Mouse (Mus musculus) 3134 (cell line): ENCODE measurements around the gene Frmpd2.

Source experiments
- DNase-seq: peaks from one replicate; pipeline ENCODE4 v3.0.0-alpha.2; 2011; ENCODE audit warnings: low spot score; ENCODE audit not compliant: insufficient read length; ENCODE audit errors: extremely low read depth

The Frmpd2 gene

DNA sequence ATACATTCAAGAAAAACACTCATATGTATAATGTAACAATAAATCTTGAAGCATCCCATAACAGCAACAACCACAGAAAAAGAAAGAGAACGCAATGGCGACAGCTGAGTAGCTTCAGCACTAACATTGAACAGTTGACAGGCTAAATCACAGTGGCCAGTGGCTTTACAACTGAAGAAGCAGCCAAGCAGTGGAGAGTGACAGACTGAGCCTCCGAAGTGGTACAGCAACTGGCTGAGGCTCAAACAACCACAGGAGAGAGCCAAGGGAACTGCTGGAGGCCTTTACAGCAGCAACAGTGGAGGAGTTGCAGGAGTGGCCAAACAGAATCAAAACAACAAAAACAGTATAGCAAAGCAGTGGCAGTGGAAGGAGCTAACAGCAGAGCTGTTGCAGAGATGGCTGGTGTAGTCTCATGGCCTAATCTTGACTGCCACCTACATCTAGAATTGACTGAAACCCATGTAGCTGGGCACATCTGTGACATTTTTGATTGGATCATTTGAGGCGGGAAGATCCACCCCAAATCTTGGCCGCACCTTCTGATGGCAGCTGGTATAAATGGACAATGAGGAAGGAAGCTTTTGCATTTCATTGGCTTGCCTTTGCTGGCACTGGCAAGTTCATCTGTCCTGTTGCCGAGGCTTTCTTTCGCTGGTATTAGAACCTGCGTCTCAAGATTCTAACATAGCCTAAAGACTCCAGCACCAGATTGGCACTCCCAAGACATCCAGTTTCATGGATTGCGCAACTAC is 127.1 kb downstream of the Frmpd2 start:
- DNase-seq = no peak

DNA sequence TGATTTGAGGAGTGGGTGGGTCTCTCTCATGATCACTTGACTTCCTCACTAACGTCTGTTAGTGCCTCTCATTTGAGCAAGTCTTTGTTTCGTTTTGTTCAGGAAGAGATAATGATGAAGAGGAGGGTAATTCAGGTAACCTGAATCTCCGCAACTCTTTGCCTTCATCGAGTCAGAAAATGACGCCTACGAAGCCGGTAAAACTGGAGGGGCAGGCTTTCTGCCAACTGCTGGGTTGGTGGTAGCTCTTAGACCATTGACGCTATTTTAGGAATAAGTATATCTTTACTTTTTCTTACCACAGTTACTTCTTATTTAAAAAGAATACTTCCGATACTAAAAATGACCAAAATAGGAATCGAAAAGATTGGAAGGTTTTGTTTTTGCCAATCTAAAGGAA is 135.9 kb downstream of the Frmpd2 start:
- DNase-seq = no peak
